23 mouse cellular contexts compared by ENCODE assay signal in genomic region chr15:6981430-6981829, GRCm38 (mm10).
A peak's percentile ranks its signal among the peaks of the same experiment; 100 is the strongest.
DNase-seq lines count a peak whose midpoint lies in the region; ATAC-seq and TF ChIP-seq lines count a peak whose summit lies in the region.
"Had no signal": no experiment of that assay in that cellular context is flagged by ENCODE, and none has a peak within 500 bp of the region (broad histone marks: within the 10 kb centered on the region; RNA-seq: fewer than 3 reads in every experiment).

No protein-coding gene starts in this region.

- H3K9me3 ChIP-seq in heart, postnatal 0 days (replicated peaks; ENCODE audit: control insufficient read depth, low read length), result no peaks in the 10 kb centered on the region
- no peaks in the 10 kb centered on the region for H3K9me3 ChIP-seq in stomach, embryonic 16.5 days (replicated peaks; ENCODE audit: control insufficient read depth, low read length)
- no peaks in the 10 kb centered on the region for H3K9me3 ChIP-seq in stomach, postnatal 0 days (ENCODE audit: control insufficient read depth, low read length)
- H3K9me3 ChIP-seq: embryonic facial prominence, embryonic 10.5 days; embryonic facial prominence, embryonic 13.5 days; forebrain, embryonic 12.5 days; forebrain, embryonic 15.5 days; hindbrain, embryonic 12.5 days; hindbrain, embryonic 15.5 days had no signal

- no peaks in the 10 kb centered on the region for H3K36me3 ChIP-seq in heart, postnatal 0 days (replicated peaks; ENCODE audit: control insufficient read depth, insufficient read depth, low read length)
- no peaks in the 10 kb centered on the region for H3K36me3 ChIP-seq in stomach, embryonic 16.5 days (ENCODE audit: control insufficient read depth, insufficient read depth, low read length)
- no peaks in the 10 kb centered on the region for H3K36me3 ChIP-seq in stomach, postnatal 0 days (ENCODE audit: control insufficient read depth, insufficient read depth, low read length)
- H3K36me3 ChIP-seq: embryonic facial prominence, embryonic 10.5 days; embryonic facial prominence, embryonic 13.5 days; forebrain, embryonic 12.5 days; forebrain, embryonic 15.5 days; hindbrain, embryonic 12.5 days; hindbrain, embryonic 15.5 days had no signal

- no peak overlapping the region for H3K4me2 ChIP-seq in heart, postnatal 0 days (ENCODE audit: low read depth, low read length)
- no peak overlapping the region for H3K4me2 ChIP-seq in stomach, embryonic 16.5 days (ENCODE audit: low read depth, low read length)
- H3K4me2 ChIP-seq in stomach, postnatal 0 days (replicated peaks; ENCODE audit: low read depth), result no peak overlapping the region
- H3K4me2 ChIP-seq: embryonic facial prominence, embryonic 13.5 days; forebrain, embryonic 12.5 days; forebrain, embryonic 15.5 days; heart, embryonic 11.5 days; hindbrain, embryonic 12.5 days; hindbrain, embryonic 15.5 days had no signal

- peak overlapping the region; percentile 29; the same call in 1 of the 2 replicates for H3K27ac ChIP-seq in gastrocnemius, adult 2 months
- no peak overlapping the region for H3K27ac ChIP-seq in heart, postnatal 0 days (ENCODE audit: low read depth)
- H3K27ac ChIP-seq in stomach, embryonic 16.5 days (ENCODE audit: low read length), result no peak overlapping the region
- no peak overlapping the region for H3K27ac ChIP-seq in stomach, postnatal 0 days (replicated peaks)
- H3K27ac ChIP-seq: embryonic facial prominence, embryonic 10.5 days; embryonic facial prominence, embryonic 13.5 days; forebrain, embryonic 12.5 days; forebrain, embryonic 15.5 days; hindbrain, embryonic 12.5 days; hindbrain, embryonic 15.5 days had no signal

- TF ChIP-seq CTCF in gastrocnemius, adult 2 months (IDR thresholded peaks at IDR 0.05), result no peak
- no peak for TF ChIP-seq CTCF in heart, postnatal 0 days (IDR thresholded peaks at IDR 0.05; ENCODE audit: low read depth)
- no peak for TF ChIP-seq CTCF in stomach, postnatal 0 days (IDR thresholded peaks at IDR 0.05; ENCODE audit: low read depth)

- intact Hi-C loops in gastrocnemius, adult 2 months (cut with DNase I), result no loop called here
- intact Hi-C loops in heart, postnatal 14 days (cut with DNase I), result no loop called here

- peak; percentile 79 for ATAC-seq in heart, postnatal 0 days (ENCODE audit: insufficient read depth, low read depth)
- ATAC-seq in stomach, embryonic 16.5 days (ENCODE audit: insufficient read depth, low FRiP score), result 0 out of 2 replicates have a peak, but pooled peaks have one; percentile 17
- no peak for ATAC-seq in stomach, postnatal 0 days (ENCODE audit: low FRiP score, low TSS enrichment)
- ATAC-seq: CD4-positive, CD25-positive, alpha-beta regulatory T cell, adult 4 months; forebrain, embryonic 15.5 days; intestine, postnatal 0 days had no signal

- TF ChIP-seq EP300 in heart, postnatal 0 days (IDR thresholded peaks at IDR 0.05; ENCODE audit: low read depth), result no peak
- no peak for TF ChIP-seq EP300 in stomach, postnatal 0 days (optimal IDR thresholded peaks at IDR 0.05)

- WGBS in heart, postnatal 0 days, result 50% methylated on average over 9 of the region's 9 CpGs
- WGBS in stomach, embryonic 16.5 days, result 82% methylated on average over 9 of the region's 9 CpGs
- WGBS in stomach, postnatal 0 days, result 77% methylated on average over 9 of the region's 9 CpGs

- no peaks in the 10 kb centered on the region for H3K4me1 ChIP-seq in heart, postnatal 0 days (ENCODE audit: control insufficient read depth, insufficient read depth)
- no peaks in the 10 kb centered on the region for H3K4me1 ChIP-seq in stomach, embryonic 16.5 days (ENCODE audit: control insufficient read depth, insufficient read depth, low read length)
- no peaks in the 10 kb centered on the region for H3K4me1 ChIP-seq in stomach, postnatal 0 days (replicated peaks; ENCODE audit: control insufficient read depth, insufficient read depth)
- H3K4me1 ChIP-seq: forebrain, embryonic 12.5 days; forebrain, embryonic 15.5 days; hindbrain, embryonic 12.5 days; hindbrain, embryonic 15.5 days had no signal

- H3K27me3 ChIP-seq in heart, postnatal 0 days (ENCODE audit: control insufficient read depth, insufficient read depth, low read length), result no peaks in the 10 kb centered on the region
- no peaks in the 10 kb centered on the region for H3K27me3 ChIP-seq in stomach, embryonic 16.5 days (ENCODE audit: control insufficient read depth, insufficient read depth, low read length)
- no peaks in the 10 kb centered on the region for H3K27me3 ChIP-seq in stomach, postnatal 0 days (ENCODE audit: control insufficient read depth, insufficient read depth, low read length)
- H3K27me3 ChIP-seq: embryonic facial prominence, embryonic 13.5 days; forebrain, embryonic 12.5 days; forebrain, embryonic 15.5 days; hindbrain, embryonic 12.5 days; hindbrain, embryonic 15.5 days had no signal

- H3K4me3 ChIP-seq in gastrocnemius, adult 2 months, result no peak overlapping the region
- no peak overlapping the region for H3K4me3 ChIP-seq in heart, postnatal 0 days (ENCODE audit: low read depth, low read length)
- H3K4me3 ChIP-seq in stomach, embryonic 16.5 days (replicated peaks; ENCODE audit: low read length), result no peak overlapping the region
- H3K4me3 ChIP-seq in stomach, postnatal 0 days (ENCODE audit: low read depth, low read length), result no peak overlapping the region
- H3K4me3 ChIP-seq: embryonic facial prominence, embryonic 10.5 days; embryonic facial prominence, embryonic 13.5 days; erythroblast, embryonic 14.5 days; forebrain, embryonic 12.5 days; forebrain, embryonic 15.5 days; hindbrain, embryonic 12.5 days; hindbrain, embryonic 15.5 days had no signal

- no peak for DNase-seq in gastrocnemius, adult 2 months
- DNase-seq in gastrocnemius, postnatal 10 days, result no peak
- peak; percentile 9 for DNase-seq in heart, postnatal 0 days (ENCODE audit: low spot score)
- no peak for DNase-seq in heart, postnatal 14 days
- no peak for DNase-seq in stomach, postnatal 0 days (ENCODE audit: low spot score)
- no peak for DNase-seq in embryo, embryonic 10 days (ENCODE audit: low spot score)
- DNase-seq: cerebellum, postnatal 25 days; embryo, embryonic 11 days; gastrocnemius, postnatal 14 days; heart, adult 18-20 months; heart, postnatal 10 days; kidney, adult 8-10 months had no signal

- H3K9ac ChIP-seq in heart, postnatal 0 days (replicated peaks; ENCODE audit: low read depth, low read length), result no peak overlapping the region
- H3K9ac ChIP-seq in stomach, embryonic 16.5 days (ENCODE audit: low read length), result no peak overlapping the region
- H3K9ac ChIP-seq in stomach, postnatal 0 days (ENCODE audit: low read length), result no peak overlapping the region
- H3K9ac ChIP-seq: embryonic facial prominence, embryonic 13.5 days; forebrain, embryonic 12.5 days; forebrain, embryonic 15.5 days; hindbrain, embryonic 12.5 days; hindbrain, embryonic 15.5 days had no signal
